In genomic region chr4:104990016-104990415, GRCm38 (mm10) we compare ENCODE assay signal across 11 mouse cellular contexts.
A peak's percentile ranks its signal among the peaks of the same experiment; 100 is the strongest.
DNase-seq lines count a peak whose midpoint lies in the region; ATAC-seq lines count a peak whose summit lies in the region.
"Had no signal": no experiment of that assay in that cellular context is flagged by ENCODE, and none has a peak within 500 bp of the region (broad histone marks: within the 10 kb centered on the region; RNA-seq: fewer than 3 reads in every experiment).

No protein-coding gene starts in this region.

- H3K9ac ChIP-seq in liver, embryonic 11.5 days (ENCODE audit: low read depth, low read length), result no peak overlapping the region
- H3K9ac ChIP-seq in intestine, embryonic 15.5 days, result no peak overlapping the region
- H3K9ac ChIP-seq: limb, embryonic 13.5 days had no signal

- intact Hi-C loops in gastrocnemius, postnatal 36 days (cut with DNase I), result no loop called here
- intact Hi-C loops in gastrocnemius, postnatal 14 days (cut with DNase I; ENCODE audit: low total_unique reads), result no loop called here

- WGBS in liver, embryonic 11.5 days, result 88% methylated on average over 6 of the region's 6 CpGs
- 78% methylated on average over 6 of the region's 6 CpGs for WGBS in intestine, embryonic 15.5 days

- no peak overlapping the region for H3K4me2 ChIP-seq in liver, embryonic 11.5 days
- H3K4me2 ChIP-seq in intestine, embryonic 15.5 days (replicated peaks), result no peak overlapping the region
- H3K4me2 ChIP-seq: limb, embryonic 13.5 days had no signal

- DNase-seq in gastrocnemius, postnatal 36 days, result peak; percentile 8 to 19
- DNase-seq in gastrocnemius, postnatal 14 days, result no peak
- DNase-seq in cerebellum, adult 11 months, result peak; percentile 63
- peak; percentile 40 for DNase-seq in gonadal fat pad, adult 2 months (ENCODE audit: low read depth)
- DNase-seq in layer of hippocampus, postnatal 10 days (ENCODE audit: low spot score in 2 of 2), result peak; percentile 31 to 45
- DNase-seq in liver, embryonic 11.5 days (ENCODE audit: low spot score), result no peak
- no peak for DNase-seq in ovary, adult 18-20 months (ENCODE audit: low spot score)
- DNase-seq: kidney, adult 2 months had no signal

- no peaks in the 10 kb centered on the region for H3K9me3 ChIP-seq in liver, embryonic 11.5 days (ENCODE audit: control insufficient read depth, low read length)
- H3K9me3 ChIP-seq in intestine, embryonic 15.5 days, result no peaks in the 10 kb centered on the region
- H3K9me3 ChIP-seq: limb, embryonic 13.5 days had no signal

- no peaks in the 10 kb centered on the region; the same call in 1 of the 2 replicates for H3K4me1 ChIP-seq in liver, embryonic 11.5 days (replicated peaks; ENCODE audit: control insufficient read depth, insufficient read depth, low read length)
- H3K4me1 ChIP-seq in intestine, embryonic 15.5 days (replicated peaks), result no peaks in the 10 kb centered on the region
- H3K4me1 ChIP-seq: limb, embryonic 13.5 days had no signal

- no peak overlapping the region for H3K27ac ChIP-seq in liver, embryonic 11.5 days (ENCODE audit: low read depth, low read length)
- H3K27ac ChIP-seq in intestine, embryonic 15.5 days, result no peak overlapping the region
- H3K27ac ChIP-seq: limb, embryonic 13.5 days; macrophage had no signal

- no peaks in the 10 kb centered on the region for H3K27me3 ChIP-seq in liver, embryonic 11.5 days (replicated peaks; ENCODE audit: control insufficient read depth, insufficient read depth, low read length)
- H3K27me3 ChIP-seq in intestine, embryonic 15.5 days (replicated peaks), result no peaks in the 10 kb centered on the region
- H3K27me3 ChIP-seq: limb, embryonic 13.5 days had no signal

- no peaks in the 10 kb centered on the region for H3K36me3 ChIP-seq in liver, embryonic 11.5 days (ENCODE audit: control insufficient read depth, insufficient read depth, low read length)
- no peaks in the 10 kb centered on the region for H3K36me3 ChIP-seq in intestine, embryonic 15.5 days
- H3K36me3 ChIP-seq: limb, embryonic 13.5 days had no signal

- no peak for ATAC-seq in liver, embryonic 11.5 days (replicated peaks; ENCODE audit: low FRiP score)
- ATAC-seq in intestine, embryonic 15.5 days, result no peak

- H3K4me3 ChIP-seq in liver, embryonic 11.5 days (ENCODE audit: low read depth, low read length), result no peak overlapping the region
- no peak overlapping the region for H3K4me3 ChIP-seq in intestine, embryonic 15.5 days (replicated peaks)
- H3K4me3 ChIP-seq: limb, embryonic 13.5 days had no signal

Comparison
In these comparisons a context has a peak if more than half of its experiments do, and no peak if none do; other contexts are left out.
1. DNase-seq: peak in gastrocnemius, postnatal 36 days (2 of 2), cerebellum, adult 11 months (single experiment), gonadal fat pad, adult 2 months (single experiment) and layer of hippocampus, postnatal 10 days (2 of 2); none in gastrocnemius, postnatal 14 days (single experiment), liver, embryonic 11.5 days (single experiment) and ovary, adult 18-20 months (single experiment).